Mouse (Mus musculus) intestine, embryonic 14.5 days (tissue): ENCODE data around the gene Otx2. TPM values are rescaled to one million over a fixed set of nuclear protein-coding genes. Genes with fewer than 3 reads are reported as not detected.

Experiments
- ATAC-seq: fragments of 200-750 bp; cut with Nextera tagmentation; replicated peaks from 2 replicates; pipeline ENCODE4 v1.8.0; 2017; ENCODE audit warnings: low read depth, moderate number of reproducible peaks, moderate TSS enrichment, moderate library complexity; ENCODE audit not compliant: low FRiP score, low TSS enrichment
- DNase-seq: peaks from one replicate; pipeline ENCODE4 v3.0.0-alpha.2; 2018; ENCODE audit warnings: low spot score
- H3K27ac ChIP-seq: fragments of 300-500 bp; sonication (generic); 2 replicates; pipeline ENCODE4 v1.5.1; 2014; ENCODE audit warnings: low read depth, mild to moderate bottlenecking, control low read depth
- H3K27me3 ChIP-seq: fragments of 300-500 bp; sonication (generic); replicated peaks from 2 replicates; pipeline ENCODE4 v1.6.1; 2014; ENCODE audit warnings: low read length, control low read depth; ENCODE audit not compliant: control insufficient read depth, insufficient read depth
- H3K36me3 ChIP-seq: fragments of 300-500 bp; sonication (generic); 2 replicates; pipeline ENCODE4 v1.6.1; 2014; ENCODE audit warnings: low read length, control low read depth; ENCODE audit not compliant: control insufficient read depth, insufficient read depth
- H3K4me1 ChIP-seq: fragments of 300-500 bp; sonication (generic); replicated peaks from 2 replicates; pipeline ENCODE4 v1.6.1; 2014; ENCODE audit warnings: low read length, control low read depth, mixed read lengths; ENCODE audit not compliant: control insufficient read depth, insufficient read depth
- H3K4me2 ChIP-seq: fragments of 300-500 bp; sonication (generic); 2 replicates; pipeline ENCODE4 v1.6.1; 2014; ENCODE audit warnings: low read length
- H3K4me3 ChIP-seq: fragments of 300-500 bp; sonication (generic); 2 replicates; pipeline ENCODE4 v1.5.1; 2014; ENCODE audit warnings: low read depth, low read length, control low read depth, mixed read lengths
- H3K9ac ChIP-seq: fragments of 300-500 bp; sonication (generic); 2 replicates; pipeline ENCODE4 v1.6.1; 2014; ENCODE audit warnings: mild to moderate bottlenecking, low read length
- H3K9me3 ChIP-seq: fragments of 300-500 bp; sonication (generic); 2 replicates; pipeline ENCODE4 v1.6.1; 2016; ENCODE audit warnings: low read length, control low read depth; ENCODE audit not compliant: control insufficient read depth
- WGBS: fragments of 180-500 bp; shearing (Covaris S2); extraction: QIAGEN DNeasy Blood & Tissue Kit; methylation state at CpG from one replicate; pipeline ENCODE4 v1.1.7; 2014; 5-methylcytosine and 5-hydroxymethylcytosine counted together
- polyA plus RNA-seq: library from polyadenylated mRNA; unstranded; fragments of >200 nt; fragmentation: Nextera tagmentation; extraction: Ambion mirVana; gene quantifications from 2 replicates; pipeline ENCODE4 v1.2.1, GENCODE M21; 2014

The Otx2 gene
- polyA plus RNA-seq, 1 experiment from 2014 or later: not detected

DNA sequence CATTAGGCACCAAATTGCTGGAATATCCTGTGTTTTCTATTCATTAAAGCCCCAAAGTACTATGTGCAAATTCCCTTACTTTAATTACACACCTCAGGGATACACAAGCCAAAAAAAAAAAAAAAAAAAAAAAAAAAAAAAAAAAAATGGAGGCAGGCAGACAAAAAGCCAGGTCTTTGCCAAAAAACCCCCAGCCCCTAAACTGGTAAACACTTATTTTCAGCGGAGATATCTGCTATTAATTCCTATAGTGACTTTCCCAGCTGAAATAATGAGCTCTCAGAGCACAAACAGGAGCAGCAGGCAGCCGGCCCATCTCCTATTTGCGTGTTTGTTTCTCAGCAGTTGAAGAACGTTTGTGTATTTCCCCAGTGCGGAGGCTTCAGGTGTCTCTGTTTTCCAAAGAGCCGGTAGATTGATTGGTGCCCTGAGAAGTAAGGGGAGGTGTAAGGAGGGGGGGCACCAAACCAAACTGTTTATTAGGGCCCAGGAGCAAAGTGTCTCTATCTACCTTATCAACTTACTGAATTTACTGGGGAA, 34.3 kb upstream of the Otx2 start:
- Histone ChIP-seq H3K27ac (no peak overlapping the region), H3K4me3 (no peak overlapping the region), H3K9me3 (no peaks in the 10 kb centered on the region), H3K9ac (no peak overlapping the region), H3K4me1 (no peaks in the 10 kb centered on the region; the same call in 1 of the 2 replicates), H3K36me3 (no peaks in the 10 kb centered on the region), H3K4me2 (no peak overlapping the region), H3K27me3 (peaks cover 50% of the 10 kb centered on the region)
- ATAC-seq (no peak), DNase-seq (no peak)
- WGBS: 13% methylated on average over 6 of the region's 6 CpGs

DNA sequence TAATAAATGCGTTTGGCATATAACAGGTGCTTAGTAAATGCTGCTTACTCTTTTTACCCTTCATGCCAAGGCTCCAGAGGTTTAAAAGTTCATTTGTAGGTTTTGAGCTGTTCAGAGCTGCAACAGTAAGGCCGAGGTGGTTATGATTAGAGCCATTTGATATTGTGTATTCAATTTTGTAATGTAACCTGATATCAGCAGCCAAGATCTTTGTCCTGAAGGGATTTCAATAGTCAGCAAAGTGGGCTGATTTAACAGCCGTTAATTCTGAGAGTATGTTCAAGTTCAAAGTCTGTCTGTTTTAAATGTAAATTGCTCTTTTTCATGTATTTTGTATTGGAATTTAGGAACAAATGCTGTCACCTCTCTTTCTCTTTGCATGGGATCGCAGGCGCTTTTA, 33.8 kb upstream of the Otx2 start:
- no peaks in the 10 kb centered on the region for H3K9me3 ChIP-seq
- peaks cover 50% of the 10 kb centered on the region for H3K27me3 ChIP-seq
- H3K27ac ChIP-seq: no peak overlapping the region
- no peaks in the 10 kb centered on the region for H3K36me3 ChIP-seq
- H3K4me1 ChIP-seq: no peaks in the 10 kb centered on the region; the same call in 1 of the 2 replicates
- H3K9ac ChIP-seq: no peak overlapping the region
- 68% methylated on average over 5 of the region's 5 CpGs for WGBS
- no peak for ATAC-seq
- no peak overlapping the region for H3K4me2 ChIP-seq
- no peak overlapping the region for H3K4me3 ChIP-seq
- DNase-seq: no peak

DNA sequence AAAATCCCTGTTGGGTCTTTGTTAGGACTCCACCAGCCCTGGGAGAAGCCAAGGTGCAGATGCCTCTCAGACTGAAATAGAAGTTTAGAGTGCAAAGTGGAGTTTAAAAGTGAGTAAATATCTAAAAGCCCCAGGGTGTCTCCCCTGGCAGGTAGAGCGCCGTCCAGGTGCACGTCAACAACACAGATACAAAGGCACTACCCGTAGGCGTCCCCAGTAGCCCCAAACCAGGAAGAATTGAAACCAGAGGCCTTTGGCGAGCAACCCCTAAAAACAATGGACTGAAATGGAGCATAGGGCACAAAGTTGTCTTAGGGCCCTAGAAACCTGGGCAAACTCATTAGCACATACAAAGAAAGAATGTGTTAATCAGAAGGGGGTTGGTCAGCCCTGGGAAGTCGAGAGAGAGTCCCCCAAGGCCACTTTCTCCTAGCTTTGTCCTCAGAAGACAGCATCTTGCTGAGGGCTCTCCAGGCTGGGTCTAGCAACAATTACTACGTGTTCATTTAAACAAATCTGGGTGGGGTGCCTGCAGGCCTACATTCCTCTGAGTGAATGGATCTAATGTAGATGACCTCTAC, 27.3 kb upstream of the Otx2 start:
- Histone ChIP-seq H3K9ac (no peak overlapping the region), H3K36me3 (no peaks in the 10 kb centered on the region), H3K27ac (no peak overlapping the region), H3K27me3 (0 out of 2 replicates have a peak, but pooled peaks cover 2% of the 10 kb centered on the region), H3K9me3 (no peaks in the 10 kb centered on the region), H3K4me3 (no peak overlapping the region), H3K4me2 (no peak overlapping the region), H3K4me1 (no peaks in the 10 kb centered on the region)
- WGBS: 49% methylated on average over 8 of the region's 8 CpGs
- no peak for DNase-seq
- no peak for ATAC-seq

DNA sequence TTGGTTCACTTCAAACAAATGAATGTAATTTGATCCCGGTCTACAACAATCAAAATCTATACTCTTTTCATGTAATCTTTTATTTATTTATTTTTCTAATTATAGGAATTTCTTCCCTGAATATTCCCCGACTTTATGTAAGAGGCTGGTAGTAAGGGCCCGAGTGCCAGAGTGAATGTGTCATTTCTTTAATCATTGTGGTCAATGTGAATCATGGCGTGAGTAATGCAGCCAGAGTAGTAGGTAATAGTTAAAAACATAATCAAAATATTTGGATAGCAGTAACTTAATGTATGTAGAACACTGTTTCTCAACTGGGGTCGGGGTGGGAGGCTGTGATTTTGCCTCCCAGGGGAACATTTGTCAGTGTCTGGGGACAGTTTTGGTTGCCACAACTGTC, 6.0 kb upstream of the Otx2 start:
- no peaks in the 10 kb centered on the region for H3K9me3 ChIP-seq
- no peak overlapping the region for H3K9ac ChIP-seq
- no peak for ATAC-seq
- WGBS: 66% methylated on average over 5 of the region's 5 CpGs
- no peak overlapping the region for H3K4me2 ChIP-seq
- no peak for DNase-seq
- H3K27ac ChIP-seq: no peak overlapping the region
- no peaks in the 10 kb centered on the region for H3K4me1 ChIP-seq
- no peak overlapping the region for H3K4me3 ChIP-seq
- H3K27me3 ChIP-seq: peaks cover 47% of the 10 kb centered on the region
- no peaks in the 10 kb centered on the region for H3K36me3 ChIP-seq

DNA sequence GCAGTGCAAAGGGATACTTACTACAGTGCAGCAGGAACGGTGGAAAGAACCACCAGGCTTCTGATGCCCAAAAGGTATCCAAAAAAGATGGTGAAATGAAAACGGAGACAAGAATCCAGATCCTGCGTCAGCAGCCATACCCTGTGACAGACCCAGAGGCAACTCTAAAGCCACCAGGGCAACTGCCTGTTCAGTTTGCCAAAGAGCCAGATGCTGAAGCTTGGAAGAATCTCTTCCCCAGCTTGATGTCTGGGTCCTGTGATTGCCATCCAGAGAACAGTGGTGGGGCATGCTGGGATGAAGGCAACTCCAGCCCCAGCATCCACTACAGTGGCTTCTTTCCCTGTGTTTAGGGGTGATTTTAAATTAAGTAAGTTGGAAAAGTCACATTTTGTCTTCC, 5.1 kb upstream of the Otx2 start:
- H3K4me2 ChIP-seq: no peak overlapping the region
- 83% methylated on average over 3 of the region's 3 CpGs for WGBS
- peaks cover 56% of the 10 kb centered on the region for H3K27me3 ChIP-seq
- H3K36me3 ChIP-seq: no peaks in the 10 kb centered on the region
- DNase-seq: no peak
- no peak overlapping the region for H3K4me3 ChIP-seq
- no peak overlapping the region for H3K9ac ChIP-seq
- no peak overlapping the region for H3K27ac ChIP-seq
- H3K9me3 ChIP-seq: no peaks in the 10 kb centered on the region
- ATAC-seq: no peak
- H3K4me1 ChIP-seq: no peaks in the 10 kb centered on the region

DNA sequence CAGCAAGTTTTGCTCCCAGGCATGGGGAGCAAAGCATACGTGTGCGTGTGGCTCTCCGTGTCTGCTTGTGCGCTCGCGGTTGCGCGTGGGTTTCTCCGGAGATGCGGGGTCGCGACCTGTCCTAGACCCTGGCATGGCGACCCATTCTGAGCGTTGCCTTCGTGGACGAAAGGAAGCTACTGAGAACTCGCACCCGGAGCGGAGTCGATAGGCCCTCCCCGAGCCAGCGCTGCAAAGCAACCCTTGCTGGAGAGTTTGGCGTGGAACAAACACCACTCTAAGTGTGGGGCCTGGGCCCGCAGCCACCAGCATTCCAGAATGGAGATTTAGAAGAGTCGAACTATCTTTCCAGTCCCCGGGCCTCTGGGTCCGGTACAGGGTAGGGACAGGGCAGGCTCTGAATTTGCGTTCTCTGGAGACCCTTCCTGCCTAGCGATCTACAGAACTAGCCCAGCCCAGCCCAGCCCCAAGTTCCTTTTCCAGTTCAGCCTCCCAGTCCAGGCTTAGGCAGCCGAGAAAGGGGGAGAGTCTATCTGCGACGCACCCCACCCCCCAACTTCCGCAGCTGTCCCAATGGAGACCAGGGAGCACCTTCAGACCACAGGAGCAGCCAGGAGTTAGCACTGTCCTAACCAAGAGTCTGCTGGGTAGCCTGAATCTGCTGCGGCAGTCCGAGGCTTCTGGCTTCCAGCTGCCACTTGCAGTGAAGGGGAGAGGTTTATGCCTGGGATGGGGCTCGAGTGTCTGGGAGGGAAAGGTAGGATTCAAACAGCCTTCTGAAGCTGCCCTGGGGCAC, 615 bp upstream of the Otx2 start:
- 1% methylated on average over 36 of the region's 36 CpGs for whole genome bisulfite sequencing
- Histone ChIP-seq H3K27ac (no peak overlapping the region), H3K4me3 (no peak overlapping the region), H3K27me3 (peaks cover 99% of the 10 kb centered on the region), H3K9me3 (no peaks in the 10 kb centered on the region), H3K4me1 (no peaks in the 10 kb centered on the region), H3K4me2 (no peak overlapping the region), H3K9ac (no peak overlapping the region), H3K36me3 (no peaks in the 10 kb centered on the region)
- ATAC-seq (no peak), DNase-seq (no peak)

DNA sequence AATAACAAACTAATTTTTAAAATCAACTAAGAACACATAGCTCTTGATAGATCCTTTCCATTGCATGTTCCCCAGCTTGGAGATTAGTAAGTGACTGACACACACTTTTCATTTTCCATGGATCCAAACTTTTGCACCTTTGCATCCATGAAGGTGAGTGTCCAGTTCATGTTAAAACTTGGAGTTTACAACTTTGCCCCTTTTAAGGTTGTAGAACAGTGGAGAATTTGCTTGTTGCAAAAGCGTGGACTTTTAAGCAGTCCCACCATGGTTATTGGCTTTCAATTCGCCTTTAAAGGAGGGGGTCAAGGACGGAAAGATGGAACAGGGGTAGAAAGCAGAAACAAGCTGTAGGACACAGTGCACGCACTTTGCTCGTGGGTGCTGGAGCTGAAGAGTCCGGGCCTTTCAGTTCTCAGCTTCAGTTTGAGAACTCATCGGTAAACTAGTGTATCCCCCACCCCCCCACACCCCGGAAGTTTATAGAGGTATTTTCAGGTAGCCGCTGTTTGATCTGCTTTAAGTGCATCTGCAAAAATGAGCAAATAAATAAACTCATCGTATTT, 925 bp downstream of the Otx2 start:
- no peak overlapping the region for H3K9ac ChIP-seq
- 12% methylated on average over 10 of the region's 10 CpGs for WGBS
- no peak overlapping the region for H3K4me3 ChIP-seq
- no peak overlapping the region for H3K27ac ChIP-seq
- no peaks in the 10 kb centered on the region for H3K36me3 ChIP-seq
- no peaks in the 10 kb centered on the region for H3K4me1 ChIP-seq
- H3K4me2 ChIP-seq: no peak overlapping the region
- no peaks in the 10 kb centered on the region for H3K9me3 ChIP-seq
- no peak for ATAC-seq
- peaks cover 100% of the 10 kb centered on the region for H3K27me3 ChIP-seq
- no peak for DNase-seq

DNA sequence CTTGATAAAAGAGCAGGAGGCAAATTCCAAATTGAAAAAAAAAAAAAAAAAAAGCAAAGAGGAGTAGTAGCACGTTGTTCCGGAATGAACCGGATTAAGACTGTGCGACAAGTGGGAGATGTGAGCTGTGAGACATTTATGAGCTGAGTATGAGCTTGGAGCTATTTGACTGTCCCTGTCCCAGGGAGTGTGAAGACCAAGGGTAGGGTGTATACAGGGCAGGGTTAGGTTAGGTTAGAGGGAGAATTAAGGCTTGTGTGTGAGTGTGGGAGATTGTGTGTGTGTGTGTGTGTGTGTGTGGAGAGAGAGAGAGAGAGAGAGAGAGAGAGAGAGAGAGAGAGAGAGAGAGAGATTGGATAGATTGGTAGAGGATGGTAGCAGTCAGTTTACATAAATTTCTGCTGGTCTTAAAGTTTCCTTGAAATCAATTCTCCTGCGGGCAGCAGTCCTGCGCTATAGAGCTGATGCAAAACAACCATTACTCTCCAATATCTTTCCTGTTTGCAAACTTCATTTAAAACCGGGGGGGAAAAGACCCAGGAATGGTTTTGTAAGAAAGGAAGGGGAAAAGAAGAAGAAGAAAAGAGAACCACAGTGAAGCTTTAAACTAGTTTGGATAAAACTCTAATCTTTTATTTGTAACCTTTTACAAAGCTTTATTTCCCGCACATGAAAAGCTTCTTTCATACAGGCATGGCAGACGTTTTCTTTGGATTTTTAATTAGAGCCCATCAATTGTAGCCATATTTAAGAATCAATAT, 2.0 kb downstream of the Otx2 start:
- Histone ChIP-seq H3K27me3 (peaks cover 100% of the 10 kb centered on the region), H3K4me1 (no peaks in the 10 kb centered on the region), H3K9ac (no peak overlapping the region), H3K36me3 (no peaks in the 10 kb centered on the region), H3K27ac (no peak overlapping the region), H3K9me3 (no peaks in the 10 kb centered on the region), H3K4me3 (no peak overlapping the region), H3K4me2 (no peak overlapping the region)
- no peak for DNase-seq
- 27% methylated on average over 9 of the region's 9 CpGs for whole genome bisulfite sequencing
- ATAC-seq: no peak
